Mouse (Mus musculus) ES-E14 (cell line): ENCODE data around the gene Gpr15. TPM values are rescaled to one million over a fixed set of nuclear protein-coding genes. Genes with fewer than 3 reads are reported as not detected.

Source experiments
- DNase-seq: peaks from one replicate; pipeline ENCODE4 v3.0.0-alpha.2; 2013; ENCODE audit warnings: low read depth, low spot score
- H3K27ac ChIP-seq: 2 replicates; pipeline ENCODE4 v1.5.1; 2012; ENCODE audit warnings: low read depth, mild to moderate bottlenecking, low read length, moderate library complexity, mixed read lengths; ENCODE audit not compliant: poor library complexity, insufficient read depth, severe bottlenecking
- H3K36me3 ChIP-seq: 2 replicates; pipeline ENCODE4 v1.6.1; 2012; ENCODE audit warnings: mild to moderate bottlenecking, low read length, moderate library complexity, mixed read lengths; ENCODE audit not compliant: control insufficient read depth, poor library complexity, insufficient read depth, severe bottlenecking
- H3K4me1 ChIP-seq, 2 experiments: fragments of 150-350 bp in 1 of 2; sonication (generic) in 1 of 2; 2 replicates each; pipeline ENCODE4 v1.6.1; 2012; ENCODE audit warnings: low read length in 2 of 2, mild to moderate bottlenecking in 1 of 2, mixed read lengths in 1 of 2; ENCODE audit not compliant: control insufficient read depth in 2 of 2, insufficient read depth in 2 of 2, poor library complexity in 1 of 2
- H3K4me3 ChIP-seq, 2 experiments: fragments of 150-350 bp in 1 of 2; sonication (generic) in 1 of 2; 2 replicates each; pipeline ENCODE4 v1.5.1; 2012; ENCODE audit warnings: low read length in 2 of 2, low read depth in 1 of 2, mild to moderate bottlenecking in 1 of 2, mixed read lengths in 1 of 2; ENCODE audit not compliant: insufficient read depth in 1 of 2, poor library complexity in 1 of 2, severe bottlenecking in 1 of 2
- H3K9ac ChIP-seq: 2 replicates; pipeline ENCODE4 v1.6.1; 2012; ENCODE audit warnings: low read depth, mild to moderate bottlenecking, low read length, mixed read lengths; ENCODE audit not compliant: poor library complexity, insufficient read depth, severe bottlenecking
- H3K9me3 ChIP-seq: fragments of 150-350 bp; sonication (generic); 2 replicates; pipeline ENCODE4 v1.6.1; 2012; ENCODE audit warnings: low read depth, mild to moderate bottlenecking, low read length; ENCODE audit not compliant: control insufficient read depth, insufficient read depth
- CHD2 ChIP-seq: IDR thresholded peaks from 2 replicates; pipeline ENCODE4 v1.6.1; 2014; ENCODE audit warnings: mild to moderate bottlenecking, low read depth, low read length, inconsistent platforms
- HCFC1 ChIP-seq: IDR thresholded peaks from 2 replicates; pipeline ENCODE4 v1.6.1; 2012; ENCODE audit warnings: low read length, inconsistent platforms, borderline replicate concordance; ENCODE audit not compliant: insufficient read depth
- MAFK ChIP-seq: IDR thresholded peaks from 2 replicates; pipeline ENCODE4 v1.6.1; 2014; ENCODE audit warnings: mild to moderate bottlenecking, low read depth, low read length, inconsistent platforms; ENCODE audit not compliant: insufficient read depth
- ZC3H11A ChIP-seq: IDR thresholded peaks from 2 replicates; pipeline ENCODE4 v1.6.1; 2012; ENCODE audit warnings: low read depth, mild to moderate bottlenecking, inconsistent platforms, low read length, borderline replicate concordance
- ZNF384 ChIP-seq: IDR thresholded peaks from 2 replicates; pipeline ENCODE4 v1.6.1; 2012; ENCODE audit warnings: low read depth, low read length, inconsistent platforms
- in situ Hi-C, 2 experiments: fragments of 600-800 bp; cut with MboI; formaldehyde crosslinking; loops; one replicate each; pipeline ENCODE4 v1.15.1; 2025; ENCODE audit warnings: low sequenced_read_pairs in 2 of 2, inconsistent platforms in 1 of 2; ENCODE audit not compliant: unreplicated experiment in 2 of 2
- total RNA-seq: library from RNA; depleted of rRNA; stranded (reverse); fragments of 300-350 nt; gene quantifications from 2 replicates; pipeline ENCODE4 v1.2.3, GENCODE M21; 2012

The Gpr15 gene
- total RNA-seq, 1 experiment, result not detected

DNA sequence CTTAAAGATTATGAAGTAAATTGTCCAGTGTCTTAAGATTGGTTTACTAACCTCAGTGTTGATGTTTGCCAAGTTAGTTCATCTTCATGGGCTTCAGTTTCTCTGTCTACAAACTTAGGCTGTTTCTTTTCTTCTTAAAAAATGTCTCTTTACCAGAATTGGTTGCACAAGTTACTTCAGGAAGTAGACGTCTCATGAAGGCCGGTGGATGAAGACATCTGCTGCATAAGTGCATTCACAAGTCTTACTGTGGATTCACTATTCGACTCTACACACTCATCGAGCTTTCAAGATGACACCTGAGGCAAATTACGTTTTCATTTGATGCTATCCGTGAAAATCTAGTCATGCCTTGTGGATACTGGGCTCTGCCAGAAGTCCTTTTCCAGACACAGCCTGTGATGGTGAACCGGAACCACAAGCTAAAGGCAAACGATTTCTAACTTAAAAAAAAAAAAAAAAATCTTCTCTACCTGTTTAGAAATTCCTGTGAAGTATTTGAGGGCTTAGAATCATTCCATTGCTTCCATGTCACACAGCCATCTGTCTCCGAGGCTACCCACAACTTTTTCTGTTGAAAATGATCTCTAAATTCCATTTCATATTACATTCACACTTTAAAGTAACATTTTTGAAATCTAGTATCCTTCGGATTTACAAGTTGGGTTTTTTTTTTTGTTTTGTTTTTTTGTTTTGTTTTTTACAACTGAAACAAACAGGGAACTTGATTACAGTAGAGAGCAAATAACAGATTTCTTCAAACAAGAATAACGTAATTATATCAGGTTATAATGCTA lies 8.0 kb upstream of the Gpr15 start:
- Histone ChIP-seq H3K9me3 (no peaks in the 10 kb centered on the region), H3K9ac (no peak overlapping the region), H3K4me1 (no peaks in the 10 kb centered on the region), H3K27ac (no peak overlapping the region), H3K4me3 (no peak overlapping the region), H3K36me3 (peaks cover 5% of the 10 kb centered on the region; the same call in 1 of the 2 replicates)
- in situ Hi-C loops, result no loop called here
- no peak for TF ChIP-seq MAFK
- TF ChIP-seq ZC3H11A, result no peak
- TF ChIP-seq CHD2, result no peak
- DNase-seq, result no peak

DNA sequence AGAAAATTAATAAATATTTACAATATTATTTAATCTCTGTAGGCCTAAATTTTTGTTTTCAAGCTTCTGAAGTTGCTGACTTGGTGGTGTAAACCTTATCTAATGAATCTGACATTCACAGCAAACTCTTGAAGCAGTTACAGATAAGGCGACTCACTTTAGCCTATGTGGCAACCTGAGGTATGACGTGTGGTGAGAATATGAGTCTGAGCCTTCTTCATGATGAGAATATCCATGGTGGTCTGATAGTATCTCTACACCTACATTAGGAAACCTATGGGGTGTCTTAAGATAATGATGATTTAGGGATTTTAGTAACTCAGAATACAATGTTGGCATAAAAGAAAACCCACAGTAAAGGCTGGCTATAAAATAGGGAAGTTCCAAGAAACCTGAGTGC lies 3.4 kb upstream of the Gpr15 start:
- DNase-seq, result no peak
- Histone ChIP-seq H3K9me3 (no peaks in the 10 kb centered on the region), H3K9ac (no peak overlapping the region), H3K36me3 (no peaks in the 10 kb centered on the region), H3K4me1 (no peaks in the 10 kb centered on the region), H3K4me3 (no peak overlapping the region), H3K27ac (no peak overlapping the region)
- TF ChIP-seq ZNF384, result no peak
- in situ Hi-C loops, result no loop called here

DNA sequence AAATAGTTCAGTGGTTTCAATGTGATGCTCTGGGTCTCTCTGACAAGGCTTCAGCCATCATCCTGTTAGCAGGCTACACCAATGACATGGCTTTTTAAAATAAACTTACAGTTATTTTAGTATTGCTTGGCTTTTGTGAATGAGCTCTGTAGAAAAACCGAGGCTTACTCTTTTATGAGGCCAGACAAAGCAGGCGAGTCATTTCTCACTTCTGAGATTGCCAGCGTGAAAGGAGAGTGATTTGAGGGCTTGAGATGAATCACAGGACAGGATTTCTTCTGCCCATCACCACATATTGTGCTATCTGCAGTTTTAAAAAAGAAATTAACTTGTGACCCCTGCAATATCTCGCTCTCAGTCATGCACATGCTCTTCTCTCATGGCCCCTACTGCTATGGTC lies 3.9 kb downstream of the Gpr15 start:
- H3K9ac ChIP-seq, result no peak overlapping the region
- no peaks in the 10 kb centered on the region for H3K4me1 ChIP-seq
- H3K4me3 ChIP-seq, result no peak overlapping the region
- no peak for DNase-seq
- no peak for TF ChIP-seq HCFC1
- no peak for TF ChIP-seq MAFK
- TF ChIP-seq ZNF384, result no peak
- no peak for TF ChIP-seq CHD2
- TF ChIP-seq ZC3H11A, result no peak
- H3K27ac ChIP-seq, result no peak overlapping the region
- in situ Hi-C loops, result no loop called here
- no peaks in the 10 kb centered on the region for H3K9me3 ChIP-seq
- no peaks in the 10 kb centered on the region for H3K36me3 ChIP-seq

DNA sequence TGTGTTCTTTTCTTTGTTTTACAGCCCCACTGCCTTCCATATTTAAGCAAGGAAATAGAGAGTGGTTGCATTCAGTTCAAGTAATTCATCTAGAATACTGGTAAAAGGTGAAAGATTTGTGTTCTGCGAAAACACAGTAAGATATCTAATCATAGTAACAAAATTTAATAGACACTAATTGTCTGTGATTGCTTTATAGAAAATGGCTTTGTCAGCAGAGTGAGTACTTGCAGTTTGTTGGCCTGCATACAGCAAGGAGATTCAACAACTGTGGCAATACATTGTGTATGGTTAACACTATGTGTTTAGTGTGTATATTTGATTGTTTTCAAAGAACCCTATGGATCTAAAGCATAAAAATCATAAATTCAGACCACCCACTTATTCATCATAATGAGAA lies 5.7 kb downstream of the Gpr15 start:
- Histone ChIP-seq H3K9ac (no peak overlapping the region), H3K4me1 (no peaks in the 10 kb centered on the region), H3K36me3 (no peaks in the 10 kb centered on the region), H3K9me3 (no peaks in the 10 kb centered on the region), H3K27ac (no peak overlapping the region), H3K4me3 (no peak overlapping the region)
- in situ Hi-C loops, result no loop called here
- TF ChIP-seq CHD2 (no peak), ZNF384 (no peak), HCFC1 (no peak), ZC3H11A (no peak), MAFK (no peak)
- no peak for DNase-seq

DNA sequence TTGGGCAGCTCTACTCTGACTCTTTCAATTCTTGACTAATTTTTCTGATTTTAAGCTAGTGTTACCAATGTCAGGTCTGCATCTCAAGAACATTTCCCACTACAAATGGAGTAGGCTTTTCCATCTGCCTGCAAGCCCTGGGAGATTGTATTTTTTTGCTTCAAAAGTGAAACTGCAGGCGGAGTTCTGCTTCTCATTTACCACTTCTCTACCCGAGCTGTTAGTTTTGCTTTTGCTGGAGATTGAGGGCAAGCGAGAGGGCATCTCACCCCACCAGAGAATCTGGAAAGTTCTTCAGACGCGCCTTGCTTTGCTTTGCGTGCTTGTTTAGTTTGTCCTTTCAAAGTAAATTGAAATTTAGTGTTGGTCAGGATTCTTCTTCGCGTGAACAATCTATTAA lies 6.6 kb downstream of the Gpr15 start:
- H3K9ac ChIP-seq, result no peak overlapping the region
- TF ChIP-seq HCFC1 (no peak), MAFK (no peak), CHD2 (no peak), ZC3H11A (no peak)
- no peaks in the 10 kb centered on the region for H3K9me3 ChIP-seq
- DNase-seq, result no peak
- H3K27ac ChIP-seq, result no peak overlapping the region
- H3K36me3 ChIP-seq, result no peaks in the 10 kb centered on the region
- no peaks in the 10 kb centered on the region for H3K4me1 ChIP-seq
- in situ Hi-C loops, result no loop called here
- no peak overlapping the region for H3K4me3 ChIP-seq
